Mouse (Mus musculus) forebrain, embryonic 14.5 days (tissue): ENCODE results near the gene Gm20388. TPM values are rescaled to one million over a fixed set of nuclear protein-coding genes. Genes with fewer than 3 reads are reported as not detected.

Experiments used
- ATAC-seq: fragments of 200-750 bp; cut with Nextera tagmentation; 2 replicates; pipeline ENCODE4 v1.8.0; 2017; ENCODE audit warnings: mild to moderate bottlenecking, moderate library complexity
- DNase-seq: peaks from one replicate; pipeline ENCODE4 v3.0.0-alpha.2; 2015; ENCODE audit warnings: low spot score
- H3K27ac ChIP-seq: fragments of 300-500 bp; sonication (generic); 2 replicates; pipeline ENCODE4 v1.5.1; 2014; ENCODE audit warnings: low read depth, mild to moderate bottlenecking, control low read depth, low read length, moderate library complexity
- H3K27me3 ChIP-seq: fragments of 300-500 bp; sonication (generic); replicated peaks from 2 replicates; pipeline ENCODE4 v1.6.1; 2014; ENCODE audit warnings: low read length, control low read depth, mixed read lengths; ENCODE audit not compliant: control insufficient read depth, insufficient read depth
- H3K36me3 ChIP-seq: fragments of 300-500 bp; sonication (generic); 2 replicates; pipeline ENCODE4 v1.6.1; 2014; ENCODE audit warnings: low read length, control low read depth; ENCODE audit not compliant: control insufficient read depth, insufficient read depth
- H3K4me1 ChIP-seq: fragments of 300-500 bp; sonication (generic); 2 replicates; pipeline ENCODE4 v1.6.1; 2014; ENCODE audit warnings: antibody characterized with exemption, low read length, control low read depth; ENCODE audit not compliant: control insufficient read depth, insufficient read depth
- H3K4me2 ChIP-seq: fragments of 300-500 bp; sonication (generic); 2 replicates; pipeline ENCODE4 v1.6.1; 2014; ENCODE audit warnings: mild to moderate bottlenecking, control low read depth, low read length
- H3K4me3 ChIP-seq: fragments of 300-500 bp; sonication (generic); 2 replicates; pipeline ENCODE4 v1.5.1; 2014; ENCODE audit warnings: low read depth, low read length, control low read depth
- H3K9ac ChIP-seq: fragments of 300-500 bp; sonication (generic); 2 replicates; pipeline ENCODE4 v1.6.1; 2014; ENCODE audit warnings: mild to moderate bottlenecking, low read length, control low read depth, moderate library complexity
- H3K9me3 ChIP-seq: fragments of 300-500 bp; sonication (generic); replicated peaks from 2 replicates; pipeline ENCODE4 v1.6.1; 2016; ENCODE audit warnings: low read length, control low read depth, mixed read lengths; ENCODE audit not compliant: control insufficient read depth
- WGBS: fragments of 180-500 bp; shearing (Covaris S2); extraction: QIAGEN DNeasy Blood & Tissue Kit; methylation state at CpG from one replicate; pipeline ENCODE4 v1.1.7; 2014; 5-methylcytosine and 5-hydroxymethylcytosine counted together
- polyA plus RNA-seq: library from polyadenylated mRNA; unstranded; fragments of >200 nt; fragmentation: Nextera tagmentation; extraction: Ambion mirVana; gene quantifications from 2 replicates; pipeline ENCODE4 v1.2.1, GENCODE M21; 2014

Gm20388 gene
- polyA plus RNA-seq, 1 experiment from 2014 or later: 7.4 TPM

DNA sequence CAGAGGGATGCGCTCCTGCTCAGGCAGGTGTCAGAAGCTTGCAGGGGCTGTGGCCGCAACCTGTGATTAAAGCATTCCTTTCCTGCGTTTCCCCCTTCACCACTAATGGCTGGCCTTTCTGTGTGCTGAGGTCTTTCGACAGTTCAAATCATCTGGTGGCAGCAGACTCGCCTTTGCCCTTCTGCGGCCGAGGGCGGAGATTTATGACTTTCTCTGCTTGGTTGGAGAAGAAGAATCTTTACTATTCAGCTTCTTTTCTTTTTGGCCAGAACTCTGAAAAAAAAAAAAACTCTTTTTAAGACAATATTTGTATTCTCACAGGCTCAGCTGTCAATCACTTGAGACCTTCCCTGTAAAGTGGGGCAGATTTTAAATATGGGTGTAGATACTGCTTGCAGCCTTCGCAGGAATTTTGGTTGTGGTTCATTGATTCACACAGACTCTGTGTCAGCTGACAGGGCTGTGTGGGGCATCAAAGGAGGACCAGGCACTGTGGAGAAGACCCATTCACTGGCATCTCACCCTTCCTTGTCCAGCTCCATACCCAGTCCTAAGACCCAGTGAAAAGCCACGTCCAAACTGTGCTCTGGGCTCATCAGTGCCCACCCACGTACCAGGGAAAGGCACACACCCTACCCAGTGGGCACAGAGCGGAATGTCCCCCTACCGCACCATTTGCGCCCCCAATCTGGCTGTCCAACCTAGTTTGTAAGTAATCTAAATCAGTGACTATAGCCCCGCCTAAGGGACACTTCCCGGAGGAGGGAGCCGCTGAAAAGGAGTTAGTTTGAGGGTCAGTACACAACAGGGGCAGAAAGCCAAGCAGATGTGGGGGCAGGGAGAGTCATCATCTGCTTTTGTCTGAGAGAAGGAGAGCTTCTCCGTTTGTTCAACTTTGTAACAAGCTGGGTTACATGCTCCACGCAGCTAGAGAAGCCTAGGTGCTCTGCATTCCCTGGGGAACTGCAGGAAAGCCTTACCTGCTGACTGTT lies 845.0 kb downstream of the Gm20388 start:
- no peak overlapping the region for H3K4me3 ChIP-seq
- H3K27me3 ChIP-seq: no peaks in the 10 kb centered on the region
- no peak overlapping the region for H3K9ac ChIP-seq
- H3K4me2 ChIP-seq: no peak overlapping the region
- H3K27ac ChIP-seq: no peak overlapping the region
- 58% methylated on average over 19 of the region's 19 CpGs for WGBS
- no peaks in the 10 kb centered on the region for H3K9me3 ChIP-seq
- DNase-seq (no peak), ATAC-seq (no peak)
- no peaks in the 10 kb centered on the region for H3K36me3 ChIP-seq
- no peaks in the 10 kb centered on the region for H3K4me1 ChIP-seq

DNA sequence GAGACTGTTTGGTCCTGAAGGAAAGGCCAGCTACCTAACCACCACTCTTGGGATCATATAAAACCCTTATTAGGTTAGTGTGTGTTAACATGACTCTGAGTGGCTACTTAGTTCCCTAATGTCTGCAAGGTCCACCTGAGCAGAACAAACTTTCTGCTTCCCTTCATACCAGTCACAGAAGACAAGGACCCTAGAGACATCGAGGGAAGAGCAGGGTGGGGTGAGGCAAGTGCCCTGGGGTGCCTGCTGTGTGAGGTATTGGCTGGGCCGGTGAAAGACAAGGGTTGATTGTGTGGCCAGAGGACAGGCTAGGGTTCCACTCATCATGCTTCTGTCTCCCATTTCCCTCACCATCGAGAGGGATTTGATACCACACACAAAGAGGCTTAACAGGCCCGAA lies 847.4 kb downstream of the Gm20388 start:
- no peak for ATAC-seq

DNA sequence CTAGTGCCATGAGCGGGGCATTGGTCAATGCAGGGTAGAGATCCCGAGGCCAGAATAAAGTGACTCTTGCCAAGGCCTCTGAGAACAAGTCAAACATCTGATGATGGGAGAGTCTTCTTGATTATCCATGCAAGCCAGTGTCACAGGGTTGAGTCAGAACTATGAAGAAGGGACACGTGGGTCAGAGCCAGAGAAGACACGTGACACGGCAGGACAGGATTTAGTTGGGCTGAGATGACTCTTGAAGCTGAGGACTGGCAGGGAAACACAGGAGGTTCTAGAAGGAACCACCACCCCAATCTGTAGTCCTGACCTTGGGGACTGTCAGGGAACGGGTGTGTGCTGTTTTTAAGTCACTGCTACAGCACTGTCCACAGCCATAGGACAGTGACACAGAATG lies 849.2 kb downstream of the Gm20388 start:
- no peaks in the 10 kb centered on the region for H3K36me3 ChIP-seq
- no peaks in the 10 kb centered on the region for H3K27me3 ChIP-seq
- no peak overlapping the region for H3K27ac ChIP-seq
- no peak overlapping the region for H3K4me3 ChIP-seq
- no peak for ATAC-seq
- H3K9ac ChIP-seq: no peak overlapping the region
- WGBS: 89% methylated on average over 6 of the region's 6 CpGs
- H3K4me1 ChIP-seq: no peaks in the 10 kb centered on the region
- no peak overlapping the region for H3K4me2 ChIP-seq
- no peaks in the 10 kb centered on the region for H3K9me3 ChIP-seq
- DNase-seq: no peak

More for the DNA sequence above, 847.4 kb downstream of the Gm20388 start:
- no peak overlapping the region for H3K27ac ChIP-seq
- H3K4me1 ChIP-seq: no peaks in the 10 kb centered on the region
- no peak overlapping the region for H3K4me2 ChIP-seq
- no peak for DNase-seq
- WGBS: 43% methylated on average over 4 of the region's 4 CpGs
- no peaks in the 10 kb centered on the region for H3K36me3 ChIP-seq
- no peaks in the 10 kb centered on the region for H3K9me3 ChIP-seq
- no peak overlapping the region for H3K9ac ChIP-seq
- H3K27me3 ChIP-seq: no peaks in the 10 kb centered on the region
- no peak overlapping the region for H3K4me3 ChIP-seq

DNA sequence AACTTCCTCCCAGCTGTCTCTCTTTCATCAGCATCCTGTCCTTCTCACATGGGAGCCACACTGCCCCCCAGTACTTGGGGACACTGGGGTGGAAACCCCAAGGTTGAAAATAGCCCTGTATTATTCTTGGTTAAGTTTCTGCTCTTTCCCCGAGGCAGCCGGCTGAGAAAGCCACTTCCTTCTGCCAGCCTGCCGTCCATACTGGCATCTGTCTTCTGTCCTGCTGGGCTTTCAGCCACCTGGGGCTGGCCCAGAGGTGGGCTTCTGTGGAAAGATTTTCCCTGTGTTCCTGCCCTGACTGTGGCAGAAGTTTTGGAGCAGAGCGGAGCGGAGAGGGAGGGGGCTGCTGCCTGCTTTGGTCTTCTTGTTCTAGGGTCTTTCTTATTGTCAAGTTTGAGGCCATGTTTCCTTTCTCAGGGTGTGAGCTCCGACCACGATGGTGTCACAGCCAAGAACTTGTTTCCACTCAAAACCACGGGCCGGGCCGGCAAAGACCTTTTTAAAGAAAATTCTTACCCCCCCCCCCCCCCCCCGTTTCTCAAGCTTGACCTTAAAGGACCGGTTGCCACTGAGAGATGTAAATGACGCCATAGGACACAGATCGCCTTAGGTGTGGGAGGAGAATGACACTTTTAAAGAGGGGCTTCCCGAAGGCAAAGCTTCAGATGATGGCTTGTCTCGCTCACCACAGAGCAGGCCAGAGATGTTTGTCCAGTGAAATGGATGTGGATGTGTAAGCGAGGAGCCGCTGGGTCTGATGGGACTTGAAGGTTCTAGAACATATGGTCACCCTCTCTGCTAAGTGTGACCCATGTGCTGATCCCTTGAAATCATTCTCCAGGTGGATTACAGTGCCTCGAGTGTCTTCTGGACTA lies 849.9 kb downstream of the Gm20388 start:
- WGBS: 87% methylated on average over 19 of the region's 19 CpGs
- H3K4me1 ChIP-seq: no peaks in the 10 kb centered on the region
- H3K9ac ChIP-seq: no peak overlapping the region
- no peak overlapping the region for H3K4me3 ChIP-seq
- no peak for ATAC-seq
- H3K27me3 ChIP-seq: no peaks in the 10 kb centered on the region
- H3K9me3 ChIP-seq: no peaks in the 10 kb centered on the region
- H3K27ac ChIP-seq: no peak overlapping the region
- H3K4me2 ChIP-seq: no peak overlapping the region
- H3K36me3 ChIP-seq: no peaks in the 10 kb centered on the region
- DNase-seq: no peak

DNA sequence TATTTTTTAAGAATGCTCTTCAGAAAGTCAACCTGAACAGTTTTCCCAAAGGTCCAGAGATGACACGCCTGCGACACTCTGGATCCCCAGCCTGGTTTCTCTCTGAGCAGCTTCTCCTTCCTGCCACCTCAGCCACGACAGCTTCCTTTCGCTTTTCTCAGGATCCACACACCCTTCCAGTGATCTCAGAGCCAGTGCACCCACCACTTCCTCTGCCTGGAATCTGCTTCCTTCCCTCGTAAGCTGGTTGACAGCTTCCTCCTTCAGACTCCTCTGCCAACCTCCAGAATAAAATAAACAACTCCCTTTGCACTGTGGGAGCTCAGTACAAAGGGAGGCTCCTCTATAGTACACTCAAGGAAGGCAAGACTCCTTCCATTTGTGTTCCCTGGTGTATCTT lies 852.6 kb downstream of the Gm20388 start:
- no peak for DNase-seq

DNA sequence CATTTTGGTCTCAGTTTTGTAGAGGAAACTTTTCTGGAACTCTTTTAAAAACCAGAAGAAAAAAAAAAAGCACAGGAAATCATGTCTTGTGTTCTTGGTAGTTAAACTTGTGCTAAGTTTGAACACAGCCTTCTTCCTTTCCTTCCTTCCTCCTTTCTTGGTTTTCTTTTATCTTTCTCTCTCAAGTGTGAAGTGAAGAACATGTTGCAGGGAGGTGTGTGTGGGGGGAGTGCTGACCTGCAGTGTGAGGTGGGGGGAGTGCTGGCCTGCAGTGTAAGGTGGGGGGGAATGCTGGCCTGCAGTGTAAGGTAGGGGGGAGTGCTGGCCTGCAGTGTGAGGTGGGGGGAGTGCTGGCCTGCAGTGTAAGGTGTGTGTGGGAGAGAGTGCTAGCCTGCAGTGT lies 854.0 kb downstream of the Gm20388 start:
- ATAC-seq: no peak
- no peaks in the 10 kb centered on the region for H3K4me1 ChIP-seq
- H3K4me3 ChIP-seq: no peak overlapping the region

More for the DNA sequence above, 852.6 kb downstream of the Gm20388 start:
- Histone ChIP-seq H3K4me3 (no peak overlapping the region), H3K9ac (no peak overlapping the region), H3K27ac (no peak overlapping the region), H3K4me1 (no peaks in the 10 kb centered on the region), H3K9me3 (no peaks in the 10 kb centered on the region), H3K4me2 (no peak overlapping the region), H3K27me3 (no peaks in the 10 kb centered on the region), H3K36me3 (no peaks in the 10 kb centered on the region)
- 77% methylated on average over 5 of the region's 5 CpGs for WGBS
- ATAC-seq: no peak

DNA sequence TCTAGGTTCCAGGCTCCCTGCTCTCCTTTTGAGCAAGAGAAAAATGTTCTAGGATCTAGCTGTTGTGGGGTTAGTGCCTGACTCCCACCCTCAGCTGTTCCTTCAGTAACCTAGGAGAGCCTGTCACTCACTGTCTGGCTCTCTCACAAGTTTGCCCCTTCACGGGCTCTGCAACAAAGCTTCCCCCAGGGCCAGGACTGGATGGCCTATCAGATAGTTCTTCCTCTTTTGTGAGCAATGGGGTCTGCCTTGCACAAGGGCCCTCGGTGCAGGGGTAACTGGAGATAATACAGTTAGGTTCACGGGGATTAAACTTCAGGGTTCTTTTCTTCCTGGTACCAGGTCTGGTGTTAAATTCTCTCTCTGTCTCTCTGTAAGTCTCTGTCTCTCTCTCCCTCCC lies 856.0 kb downstream of the Gm20388 start:
- Histone ChIP-seq H3K9ac (no peak overlapping the region), H3K27me3 (no peaks in the 10 kb centered on the region), H3K27ac (no peak overlapping the region), H3K36me3 (no peaks in the 10 kb centered on the region), H3K4me2 (no peak overlapping the region), H3K4me3 (no peak overlapping the region), H3K4me1 (no peaks in the 10 kb centered on the region), H3K9me3 (no peaks in the 10 kb centered on the region)
- DNase-seq (no peak), ATAC-seq (no peak)
- WGBS: 42% methylated on average over 3 of the region's 3 CpGs

More for the DNA sequence above, 854.0 kb downstream of the Gm20388 start:
- Histone ChIP-seq H3K27me3 (no peaks in the 10 kb centered on the region), H3K9ac (no peak overlapping the region), H3K9me3 (no peaks in the 10 kb centered on the region), H3K36me3 (no peaks in the 10 kb centered on the region), H3K4me2 (no peak overlapping the region), H3K27ac (no peak overlapping the region)
- DNase-seq: no peak

DNA sequence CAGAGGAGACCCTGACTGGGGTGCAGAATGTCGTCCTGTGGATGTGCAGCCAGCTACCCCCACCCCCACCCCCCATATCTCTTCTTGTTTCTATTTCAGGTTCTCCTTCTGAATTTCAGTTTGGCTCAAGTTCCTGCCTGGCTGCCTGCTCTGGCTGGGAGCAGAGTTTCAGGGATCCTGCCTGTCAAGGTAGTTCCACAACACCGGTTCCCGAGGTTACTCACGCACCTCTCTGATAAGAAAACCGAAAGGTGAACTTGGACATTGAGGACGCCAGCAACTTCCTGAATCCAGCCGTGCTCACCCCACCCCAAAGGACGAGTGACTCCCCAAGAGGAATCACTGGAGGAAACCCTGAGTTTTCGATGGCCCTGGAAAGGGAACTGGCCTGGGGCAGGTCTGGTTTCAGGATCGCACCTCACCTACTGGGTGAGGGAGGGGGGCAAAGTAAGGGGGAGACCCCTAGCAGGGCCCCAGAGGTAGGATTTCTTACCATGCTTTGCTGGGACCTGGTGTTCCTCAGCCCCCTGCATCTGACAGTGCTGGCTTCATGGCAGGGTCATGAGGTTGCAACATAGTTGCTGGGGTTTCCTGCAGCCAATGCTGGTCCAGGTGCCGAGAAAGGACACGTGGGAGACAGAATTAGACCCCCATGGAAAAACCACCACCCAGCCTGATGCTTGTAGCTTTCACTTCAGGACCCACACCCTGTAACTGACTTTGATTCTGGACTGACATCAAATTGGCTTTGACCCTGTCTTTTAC lies 858.0 kb downstream of the Gm20388 start:
- ATAC-seq (no peak), DNase-seq (no peak)
- H3K27ac ChIP-seq: no peak overlapping the region
- WGBS: 85% methylated on average over 12 of the region's 12 CpGs
- no peak overlapping the region for H3K4me2 ChIP-seq
- no peak overlapping the region for H3K9ac ChIP-seq
- H3K9me3 ChIP-seq: no peaks in the 10 kb centered on the region
- no peaks in the 10 kb centered on the region for H3K36me3 ChIP-seq
- no peak overlapping the region for H3K4me3 ChIP-seq
- no peaks in the 10 kb centered on the region for H3K27me3 ChIP-seq
- no peaks in the 10 kb centered on the region for H3K4me1 ChIP-seq
